Mouse (Mus musculus) heart, embryonic 11.5 days (tissue): Measurements from ENCODE around the gene Ccdc30. TPM values are rescaled to one million over a fixed set of nuclear protein-coding genes. Genes with fewer than 3 reads are reported as not detected.
A peak's percentile ranks its signal among the peaks of the same experiment; 100 is the strongest.

Source experiments
- ATAC-seq: fragments of 200-750 bp; cut with Nextera tagmentation; replicated peaks from 2 replicates; pipeline ENCODE4 v1.8.0; 2017; ENCODE audit warnings: moderate library complexity; ENCODE audit not compliant: insufficient number of reproducible peaks, low FRiP score, low TSS enrichment
- H3K27ac ChIP-seq: fragments of 300-500 bp; sonication (generic); 2 replicates; pipeline ENCODE4 v1.5.1; 2014; ENCODE audit warnings: mild to moderate bottlenecking, low read depth, low read length
- H3K27me3 ChIP-seq: fragments of 300-500 bp; sonication (generic); 2 replicates; pipeline ENCODE4 v1.6.1; 2014; ENCODE audit warnings: mild to moderate bottlenecking, low read length, mixed read lengths; ENCODE audit not compliant: control insufficient read depth, insufficient read depth
- H3K36me3 ChIP-seq: fragments of 300-500 bp; sonication (generic); 2 replicates; pipeline ENCODE4 v1.6.1; 2014; ENCODE audit warnings: mild to moderate bottlenecking, low read length, moderate library complexity, mixed read lengths; ENCODE audit not compliant: control insufficient read depth, insufficient read depth
- H3K4me1 ChIP-seq: fragments of 300-500 bp; sonication (generic); 2 replicates; pipeline ENCODE4 v1.6.1; 2014; ENCODE audit warnings: low read length; ENCODE audit not compliant: control insufficient read depth, insufficient read depth
- H3K4me2 ChIP-seq: fragments of 300-500 bp; sonication (generic); 2 replicates; pipeline ENCODE4 v1.6.1; 2014; ENCODE audit warnings: mild to moderate bottlenecking, moderate library complexity
- H3K4me3 ChIP-seq: fragments of 300-500 bp; sonication (generic); 2 replicates; pipeline ENCODE4 v1.5.1; 2014; ENCODE audit warnings: low read depth, low read length
- H3K9ac ChIP-seq: fragments of 300-500 bp; sonication (generic); 2 replicates; pipeline ENCODE4 v1.6.1; 2014; ENCODE audit warnings: mild to moderate bottlenecking, low read depth, low read length, moderate library complexity
- H3K9me3 ChIP-seq: fragments of 300-500 bp; sonication (generic); replicated peaks from 2 replicates; pipeline ENCODE4 v1.6.1; 2016; ENCODE audit warnings: low read length; ENCODE audit not compliant: control insufficient read depth
- WGBS: fragments of 180-500 bp; shearing (Covaris S2); extraction: QIAGEN DNeasy Blood & Tissue Kit; methylation state at CpG from one replicate; pipeline ENCODE4 v1.1.7; 2014; ENCODE audit not compliant: insufficient replicate concordance; 5-methylcytosine and 5-hydroxymethylcytosine counted together
- polyA plus RNA-seq: library from polyadenylated mRNA; unstranded; fragments of >200 nt; fragmentation: Nextera tagmentation; extraction: Ambion mirVana; gene quantifications from 2 replicates; pipeline ENCODE4 v1.2.1, GENCODE M21; 2014

Ccdc30 gene
- polyA plus RNA-seq, 1 experiment from 2014 or later, result 3.9 TPM

DNA sequence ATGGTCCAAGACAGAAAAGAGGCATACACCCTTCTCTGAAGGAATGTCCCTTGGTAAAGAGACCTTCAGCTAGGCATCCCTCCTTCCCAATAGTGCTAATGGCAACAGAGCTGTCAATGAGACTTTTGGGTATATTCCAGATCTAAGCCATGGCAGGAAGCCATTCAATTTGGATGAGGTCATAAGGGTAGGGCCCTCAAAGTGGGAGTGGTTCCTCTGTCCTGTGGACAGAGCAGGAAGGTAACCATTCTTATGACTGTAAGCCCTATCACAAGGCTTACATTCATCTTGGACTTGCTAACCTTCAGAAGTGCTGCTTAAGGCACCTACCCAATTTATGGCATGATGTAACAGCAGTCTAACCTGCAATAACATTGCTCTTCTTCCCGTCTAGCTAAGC is 140.7 kb downstream of the Ccdc30 start:
- H3K4me1 ChIP-seq, result no peaks in the 10 kb centered on the region
- no peaks in the 10 kb centered on the region for H3K27me3 ChIP-seq
- no peaks in the 10 kb centered on the region for H3K9me3 ChIP-seq
- peaks cover 36% of the 10 kb centered on the region for H3K36me3 ChIP-seq
- 73% methylated on average over 1 of the region's 1 CpGs for WGBS
- H3K9ac ChIP-seq, result no peak overlapping the region
- H3K4me2 ChIP-seq, result no peak overlapping the region
- 0 out of 2 replicates have a peak overlapping the region, but pooled peaks have one; percentile 6 for H3K27ac ChIP-seq
- H3K4me3 ChIP-seq, result no peak overlapping the region
- no peak for ATAC-seq

Other genes with a start within 250 kb of the Ccdc30 start
- 10.9 and 13.7 TPM in 2 replicates for gene Zfp691, start 241.3 kb downstream of the Ccdc30 start, polyA plus RNA-seq
- 34.7 and 58.1 TPM in 2 replicates for gene Ermap, start 225.5 kb downstream of the Ccdc30 start, polyA plus RNA-seq
- gene Svbp, start 220.2 kb downstream of the Ccdc30 start, polyA plus RNA-seq, result 138 and 143 TPM in 2 replicates
- gene Tmem269, start 197.3 kb downstream of the Ccdc30 start, polyA plus RNA-seq, result not detected in 2 replicates
- 33.2 and 34.7 TPM in 2 replicates for gene AU022252, start 182.8 kb downstream of the Ccdc30 start, polyA plus RNA-seq
- 32.1 and 33.9 TPM in 2 replicates for gene P3h1, start 182.6 kb downstream of the Ccdc30 start, polyA plus RNA-seq
- not detected in 2 replicates for gene Cldn19, start 160.1 kb downstream of the Ccdc30 start, polyA plus RNA-seq
- 769 and 780 TPM in 2 replicates for gene Ybx1, start 120.9 kb downstream of the Ccdc30 start, polyA plus RNA-seq
- 69.3 and 70.9 TPM in 2 replicates for gene Ppih, start 95.0 kb downstream of the Ccdc30 start, polyA plus RNA-seq
- 26.6 and 27.1 TPM in 2 replicates for gene Ppcs, start 6.9 kb upstream of the Ccdc30 start, polyA plus RNA-seq
- not detected in 2 replicates for gene Zmynd12, start 7.3 kb upstream of the Ccdc30 start, polyA plus RNA-seq
- gene Rimkla, start 77.1 kb upstream of the Ccdc30 start, polyA plus RNA-seq, result 5.3 and 6.1 TPM in 2 replicates
- gene Foxj3, start 121.5 kb upstream of the Ccdc30 start, polyA plus RNA-seq, result 19.3 and 25.6 TPM in 2 replicates
- 3.0 and 4.2 TPM in 2 replicates for gene Frg2f1, start 124.0 kb upstream of the Ccdc30 start, polyA plus RNA-seq
- 0.55 TPM in 1 of 2 replicates, not detected in the other for gene Guca2a, start 222.2 kb upstream of the Ccdc30 start, polyA plus RNA-seq
- not detected in 2 replicates for gene Guca2b, start 243.4 kb upstream of the Ccdc30 start, polyA plus RNA-seq